Mouse (Mus musculus) intestine, embryonic 14.5 days (tissue): ENCODE measurements at regions not wholly inside any gene's neighbourhood (a gene's known extent, or its start where the extent isn't known, plus 50 kb on each side); places are given as distances from the start of the nearest gene placed in this dataset.
A peak's percentile ranks its signal among the peaks of the same experiment; 100 is the strongest.

Experiments
- ATAC-seq: fragments of 200-750 bp; cut with Nextera tagmentation; replicated peaks from 2 replicates; pipeline ENCODE4 v1.8.0; 2017; ENCODE audit warnings: low read depth, moderate number of reproducible peaks, moderate TSS enrichment, moderate library complexity; ENCODE audit not compliant: low FRiP score, low TSS enrichment
- DNase-seq: peaks from one replicate; pipeline ENCODE4 v3.0.0-alpha.2; 2018; ENCODE audit warnings: low spot score
- H3K27ac ChIP-seq: fragments of 300-500 bp; sonication (generic); 2 replicates; pipeline ENCODE4 v1.5.1; 2014; ENCODE audit warnings: low read depth, mild to moderate bottlenecking, control low read depth
- H3K27me3 ChIP-seq: fragments of 300-500 bp; sonication (generic); replicated peaks from 2 replicates; pipeline ENCODE4 v1.6.1; 2014; ENCODE audit warnings: low read length, control low read depth; ENCODE audit not compliant: control insufficient read depth, insufficient read depth
- H3K36me3 ChIP-seq: fragments of 300-500 bp; sonication (generic); 2 replicates; pipeline ENCODE4 v1.6.1; 2014; ENCODE audit warnings: low read length, control low read depth; ENCODE audit not compliant: control insufficient read depth, insufficient read depth
- H3K4me1 ChIP-seq: fragments of 300-500 bp; sonication (generic); replicated peaks from 2 replicates; pipeline ENCODE4 v1.6.1; 2014; ENCODE audit warnings: low read length, control low read depth, mixed read lengths; ENCODE audit not compliant: control insufficient read depth, insufficient read depth
- H3K4me2 ChIP-seq: fragments of 300-500 bp; sonication (generic); 2 replicates; pipeline ENCODE4 v1.6.1; 2014; ENCODE audit warnings: low read length
- H3K4me3 ChIP-seq: fragments of 300-500 bp; sonication (generic); 2 replicates; pipeline ENCODE4 v1.5.1; 2014; ENCODE audit warnings: low read depth, low read length, control low read depth, mixed read lengths
- H3K9ac ChIP-seq: fragments of 300-500 bp; sonication (generic); 2 replicates; pipeline ENCODE4 v1.6.1; 2014; ENCODE audit warnings: mild to moderate bottlenecking, low read length
- H3K9me3 ChIP-seq: fragments of 300-500 bp; sonication (generic); 2 replicates; pipeline ENCODE4 v1.6.1; 2016; ENCODE audit warnings: low read length, control low read depth; ENCODE audit not compliant: control insufficient read depth
- WGBS: fragments of 180-500 bp; shearing (Covaris S2); extraction: QIAGEN DNeasy Blood & Tissue Kit; methylation state at CpG from one replicate; pipeline ENCODE4 v1.1.7; 2014; 5-methylcytosine and 5-hydroxymethylcytosine counted together

DNA sequence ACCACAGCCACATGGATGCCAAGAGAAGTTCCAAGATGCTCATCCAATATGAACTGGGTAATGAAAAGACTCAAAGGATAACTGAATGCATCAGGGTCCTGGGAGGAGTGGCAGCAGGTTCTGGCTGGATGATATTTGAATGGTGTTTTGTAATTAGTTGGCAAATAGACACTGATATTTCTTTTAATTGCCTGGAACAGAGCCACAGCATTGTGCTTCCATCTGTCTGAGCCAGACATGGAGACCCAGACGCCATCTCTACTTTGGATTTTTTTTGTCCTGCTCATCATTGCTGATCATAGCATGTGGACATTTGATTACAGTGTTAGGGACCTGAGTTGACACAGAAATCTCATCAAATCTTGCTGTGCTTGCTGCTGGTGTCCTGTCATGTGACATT, 111.4 kb upstream of the Astn2 start:
- 92% methylated on average over 1 of the region's 1 CpGs for WGBS
- Histone ChIP-seq H3K9ac (no peak overlapping the region), H3K27ac (no peak overlapping the region), H3K4me1 (no peaks in the 10 kb centered on the region), H3K4me2 (no peak overlapping the region), H3K27me3 (no peaks in the 10 kb centered on the region), H3K9me3 (no peaks in the 10 kb centered on the region), H3K4me3 (no peak overlapping the region), H3K36me3 (no peaks in the 10 kb centered on the region)
- DNase-seq (no peak), ATAC-seq (no peak)

DNA sequence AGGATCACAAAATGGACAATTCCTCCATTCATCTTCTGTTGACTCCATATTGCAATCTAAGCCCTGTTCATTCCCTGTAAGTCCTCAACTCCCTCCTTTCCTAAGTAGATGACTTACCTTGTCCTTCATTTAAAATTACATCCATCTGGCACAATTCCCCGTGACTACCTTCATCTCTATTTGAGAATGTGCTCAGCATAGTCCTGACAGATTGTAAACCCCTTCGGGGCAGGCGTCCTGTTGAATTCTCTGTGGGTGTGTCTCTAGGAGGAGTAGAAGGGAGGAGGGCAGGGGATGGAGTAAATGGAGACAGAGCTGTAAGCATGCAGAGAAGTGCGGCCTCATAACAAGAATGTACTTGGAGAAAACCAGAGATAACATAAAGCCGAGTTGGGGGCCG, 79.1 kb upstream of the Astn2 start:
- no peak for DNase-seq
- ATAC-seq: no peak
- H3K36me3 ChIP-seq: no peaks in the 10 kb centered on the region

DNA sequence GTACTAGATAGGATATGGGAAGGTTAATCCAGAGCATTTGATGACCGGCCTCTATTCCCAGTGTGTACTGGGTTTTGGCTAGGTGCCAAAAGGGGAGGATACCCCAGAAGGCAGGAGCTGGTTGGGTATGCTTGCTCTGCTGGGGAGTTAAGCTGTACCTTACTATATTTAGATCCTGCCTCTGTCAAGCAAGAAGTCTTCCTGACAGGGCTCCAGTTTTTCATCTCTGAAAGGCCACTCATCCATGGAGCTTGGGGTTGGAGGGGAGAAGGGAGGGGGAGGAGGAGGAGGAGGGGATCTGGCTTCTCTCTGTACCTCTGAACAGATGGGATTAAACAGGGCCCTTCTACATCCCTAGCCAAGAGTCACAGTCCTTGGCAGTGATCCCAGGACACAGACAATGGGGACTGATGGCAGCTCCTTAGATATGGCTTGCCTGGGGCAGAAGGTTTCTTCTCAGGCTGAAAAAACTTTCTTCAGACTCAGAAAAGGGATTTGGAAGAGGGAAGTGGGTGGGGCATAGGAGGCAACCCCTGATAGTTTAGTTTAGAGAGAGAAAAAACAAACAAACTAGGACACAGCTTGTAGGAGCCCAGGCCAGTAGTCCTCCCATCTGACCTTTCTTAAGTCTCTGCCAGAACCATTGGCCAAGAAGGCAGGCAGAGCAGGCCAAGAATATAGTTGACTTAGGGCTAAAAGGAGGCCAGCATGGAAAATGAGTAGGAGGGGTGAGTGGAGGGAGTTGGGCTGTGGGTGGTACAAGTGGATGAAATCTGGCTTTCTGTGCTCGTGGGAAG, 78.3 kb upstream of the Astn2 start:
- no peak overlapping the region for H3K9ac ChIP-seq
- H3K4me3 ChIP-seq: no peak overlapping the region
- 0 out of 2 replicates have a peak, but pooled peaks cover 3% of the 10 kb centered on the region for H3K4me1 ChIP-seq
- WGBS: 19% methylated on average over 2 of the region's 2 CpGs
- H3K27ac ChIP-seq: no peak overlapping the region
- no peaks in the 10 kb centered on the region for H3K9me3 ChIP-seq
- peak; percentile 54 for DNase-seq
- no peak overlapping the region for H3K4me2 ChIP-seq
- H3K36me3 ChIP-seq: no peaks in the 10 kb centered on the region
- ATAC-seq: peak; percentile 74
- H3K27me3 ChIP-seq: no peaks in the 10 kb centered on the region

More for the DNA sequence above, 79.1 kb upstream of the Astn2 start:
- no peak overlapping the region for H3K27ac ChIP-seq
- H3K9ac ChIP-seq: no peak overlapping the region
- H3K27me3 ChIP-seq: no peaks in the 10 kb centered on the region
- no peak overlapping the region for H3K4me3 ChIP-seq
- H3K4me2 ChIP-seq: no peak overlapping the region
- WGBS: 68% methylated on average over 6 of the region's 6 CpGs
- H3K9me3 ChIP-seq: no peaks in the 10 kb centered on the region
- H3K4me1 ChIP-seq: 0 out of 2 replicates have a peak, but pooled peaks cover 3% of the 10 kb centered on the region

DNA sequence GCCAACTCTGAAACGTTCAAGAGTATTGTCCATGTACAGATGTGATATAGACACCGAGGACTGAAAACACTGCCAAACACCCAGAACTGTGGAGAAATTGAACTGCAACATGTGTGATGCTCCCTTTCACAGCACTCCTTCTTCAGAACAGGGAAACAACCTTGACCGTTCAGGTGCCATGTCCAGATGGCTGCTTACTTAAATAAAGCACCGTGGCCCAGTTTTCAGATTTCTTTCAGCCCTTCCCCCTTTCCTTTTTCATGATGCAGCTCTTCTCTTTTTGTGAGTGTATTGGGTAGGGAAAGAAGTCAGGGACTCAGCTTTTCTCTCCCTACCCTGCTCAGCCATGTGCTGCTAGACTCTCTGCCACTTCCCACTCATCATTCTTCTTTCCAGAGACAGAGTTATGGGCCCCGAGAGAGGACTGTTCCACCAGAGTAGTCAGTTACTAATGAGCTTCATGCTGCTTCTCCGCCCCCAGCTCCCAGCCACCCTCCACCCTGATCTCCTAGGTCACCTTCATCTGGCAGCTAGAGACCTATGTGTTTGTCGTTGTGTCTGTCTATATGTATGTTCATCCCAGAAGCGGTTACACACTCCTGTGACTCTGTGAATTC, 74.3 kb upstream of the Astn2 start:
- 61% methylated on average over 8 of the region's 8 CpGs for WGBS
- Histone ChIP-seq H3K36me3 (no peaks in the 10 kb centered on the region), H3K27ac (no peak overlapping the region), H3K27me3 (no peaks in the 10 kb centered on the region), H3K4me3 (no peak overlapping the region), H3K4me1 (0 out of 2 replicates have a peak, but pooled peaks cover 3% of the 10 kb centered on the region), H3K9me3 (no peaks in the 10 kb centered on the region), H3K4me2 (no peak overlapping the region), H3K9ac (no peak overlapping the region)
- DNase-seq (no peak), ATAC-seq (no peak)
